Mouse (Mus musculus) liver, embryonic 15.5 days (tissue): Measurements from ENCODE around the gene Epn2. TPM values are rescaled to one million over a fixed set of nuclear protein-coding genes. Genes with fewer than 3 reads are reported as not detected.

Experiments used
- ATAC-seq: fragments of 200-750 bp; cut with Nextera tagmentation; 2 replicates; pipeline ENCODE4 v1.8.0; 2017; ENCODE audit warnings: moderate number of reproducible peaks, mild to moderate bottlenecking, moderate library complexity; ENCODE audit not compliant: insufficient read depth
- H3K27ac ChIP-seq: fragments of 300-500 bp; sonication (generic); replicated peaks from 2 replicates; pipeline ENCODE4 v1.5.1; 2015; ENCODE audit warnings: mild to moderate bottlenecking, inconsistent platforms
- H3K27me3 ChIP-seq: fragments of 300-500 bp; sonication (generic); 2 replicates; pipeline ENCODE4 v1.6.1; 2015; ENCODE audit warnings: mild to moderate bottlenecking, inconsistent platforms
- H3K36me3 ChIP-seq: fragments of 300-500 bp; sonication (generic); replicated peaks from 2 replicates; pipeline ENCODE4 v1.6.1; 2015; ENCODE audit warnings: moderate library complexity, mild to moderate bottlenecking, inconsistent platforms
- H3K4me1 ChIP-seq: fragments of 300-500 bp; sonication (generic); replicated peaks from 2 replicates; pipeline ENCODE4 v1.6.1; 2015; ENCODE audit warnings: inconsistent platforms
- H3K4me2 ChIP-seq: fragments of 300-500 bp; sonication (generic); 2 replicates; pipeline ENCODE4 v1.6.1; 2015; ENCODE audit warnings: moderate library complexity, mild to moderate bottlenecking, inconsistent platforms
- H3K4me3 ChIP-seq: fragments of 300-500 bp; sonication (generic); replicated peaks from 2 replicates; pipeline ENCODE4 v1.5.1; 2015; ENCODE audit warnings: mild to moderate bottlenecking, inconsistent platforms
- H3K9ac ChIP-seq: fragments of 300-500 bp; sonication (generic); 2 replicates; pipeline ENCODE4 v1.6.1; 2015; ENCODE audit warnings: moderate library complexity, mild to moderate bottlenecking, inconsistent platforms
- H3K9me3 ChIP-seq: fragments of 300-500 bp; sonication (generic); replicated peaks from 2 replicates; pipeline ENCODE4 v1.6.1; 2016; ENCODE audit warnings: inconsistent platforms
- WGBS: fragments of 180-500 bp; shearing (Covaris S2); methylation state at CpG from one replicate; pipeline ENCODE4 v1.1.7; 2015; ENCODE audit warnings: mixed read lengths; ENCODE audit not compliant: insufficient replicate concordance; 5-methylcytosine and 5-hydroxymethylcytosine counted together
- polyA plus RNA-seq: library from polyadenylated mRNA; unstranded; fragments of >200 nt; fragmentation: Nextera tagmentation; extraction: Ambion mirVana; gene quantifications from 2 replicates; pipeline ENCODE4 v1.2.1, GENCODE M21; 2015

Epn2 gene
- polyA plus RNA-seq, 1 experiment from 2014 or later, result 2.0 TPM

DNA sequence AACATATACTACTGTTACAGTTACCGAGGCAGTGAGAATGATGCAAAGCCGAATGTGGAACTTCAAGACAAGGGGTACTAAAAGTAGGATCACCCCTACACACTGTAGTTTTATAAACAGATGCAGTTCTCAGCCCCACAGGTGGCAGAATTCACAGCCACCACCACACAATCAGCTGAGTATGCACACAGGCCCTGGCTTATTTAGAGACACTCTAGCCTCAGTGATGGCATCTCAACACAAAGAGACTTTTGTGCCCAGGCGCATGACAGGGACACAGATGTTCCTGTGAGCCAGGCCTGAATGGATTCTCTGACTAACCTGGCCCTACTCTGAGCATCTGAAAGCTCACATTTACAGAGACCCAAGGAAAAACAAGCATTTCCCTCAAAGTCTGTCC lies 42.1 kb downstream of the Epn2 start:
- Histone ChIP-seq H3K9me3 (no peaks in the 10 kb centered on the region), H3K27me3 (0 out of 2 replicates have a peak, but pooled peaks cover 4% of the 10 kb centered on the region), H3K36me3 (no peaks in the 10 kb centered on the region; the same call in 1 of the 2 replicates), H3K27ac (no peak overlapping the region), H3K9ac (no peak overlapping the region), H3K4me3 (no peak overlapping the region), H3K4me1 (no peaks in the 10 kb centered on the region), H3K4me2 (no peak overlapping the region)
- no peak for ATAC-seq
- 65% methylated on average over 3 of the region's 3 CpGs for WGBS

DNA sequence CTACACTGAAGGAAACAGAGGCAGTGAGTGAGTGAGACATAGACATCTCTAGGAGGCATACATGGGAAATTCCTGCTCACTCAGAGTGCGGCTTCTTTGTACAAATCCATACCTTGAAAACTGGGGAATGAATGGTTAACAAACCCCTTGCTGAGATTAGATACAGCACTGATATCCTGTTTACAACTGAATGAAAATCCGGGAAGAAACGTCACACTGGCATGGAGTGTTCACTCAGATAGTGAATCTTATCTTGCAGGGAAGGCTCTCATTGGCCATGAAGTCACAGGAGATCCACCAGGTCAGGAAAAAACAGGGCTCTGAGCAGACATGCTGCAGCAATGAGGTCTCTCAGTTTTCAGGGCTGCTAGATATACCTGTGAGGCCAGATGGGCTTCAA lies 42.5 kb downstream of the Epn2 start:
- no peaks in the 10 kb centered on the region for H3K4me1 ChIP-seq
- no peak overlapping the region for H3K27ac ChIP-seq
- H3K36me3 ChIP-seq, result no peaks in the 10 kb centered on the region; the same call in 1 of the 2 replicates
- H3K9ac ChIP-seq, result no peak overlapping the region
- no peak overlapping the region for H3K4me3 ChIP-seq
- no peak overlapping the region for H3K4me2 ChIP-seq
- ATAC-seq, result no peak
- H3K9me3 ChIP-seq, result no peaks in the 10 kb centered on the region
- H3K27me3 ChIP-seq, result 0 out of 2 replicates have a peak, but pooled peaks cover 4% of the 10 kb centered on the region
- 30% methylated on average over 3 of the region's 3 CpGs for WGBS

DNA sequence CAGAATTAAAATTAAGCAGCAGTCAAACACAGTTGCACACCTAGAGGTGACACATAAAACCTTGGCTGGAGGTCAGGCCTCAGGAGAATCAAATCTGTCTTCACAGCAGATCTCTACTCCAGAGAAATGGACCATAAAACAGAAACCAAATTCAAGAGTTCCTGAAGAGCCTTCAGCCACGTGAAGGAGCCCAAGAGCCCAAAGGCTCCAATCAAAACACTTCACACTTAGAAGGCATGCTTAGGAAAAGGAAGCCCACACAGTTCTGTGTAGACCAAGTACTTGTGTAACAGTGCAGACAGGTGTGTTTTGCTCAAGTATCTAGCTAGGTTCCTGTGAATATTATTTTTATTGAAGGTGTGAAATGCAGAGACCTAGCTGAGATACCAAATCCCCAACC lies 44.0 kb downstream of the Epn2 start:
- WGBS, result 37% methylated on average over 1 of the region's 1 CpGs
- ATAC-seq, result no peak
- Histone ChIP-seq H3K27me3 (0 out of 2 replicates have a peak, but pooled peaks cover 4% of the 10 kb centered on the region), H3K9ac (no peak overlapping the region), H3K4me1 (no peaks in the 10 kb centered on the region), H3K27ac (no peak overlapping the region), H3K9me3 (no peaks in the 10 kb centered on the region), H3K4me2 (no peak overlapping the region), H3K4me3 (no peak overlapping the region), H3K36me3 (no peaks in the 10 kb centered on the region; the same call in 1 of the 2 replicates)

DNA sequence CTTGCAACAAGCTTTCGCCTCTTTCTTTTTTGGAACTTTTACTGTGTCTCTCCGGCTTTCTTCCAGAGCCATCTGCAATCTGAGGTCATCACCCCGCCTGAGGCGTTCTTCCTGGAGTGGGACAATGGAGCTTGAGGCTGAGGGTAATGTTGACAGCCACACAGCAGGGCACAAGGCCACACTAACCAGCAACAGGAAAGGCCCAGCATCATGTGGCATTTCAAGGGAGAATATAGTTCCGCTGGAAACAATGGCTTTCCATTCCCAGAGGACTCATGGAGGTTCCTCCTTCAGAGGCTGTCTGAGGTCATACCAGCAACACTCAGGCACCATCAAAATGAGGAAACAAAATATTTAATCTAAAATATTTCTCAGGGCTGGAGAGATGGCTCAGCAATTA lies 45.9 kb downstream of the Epn2 start:
- 32% methylated on average over 5 of the region's 5 CpGs for WGBS
- H3K9ac ChIP-seq, result no peak overlapping the region
- no peaks in the 10 kb centered on the region for H3K4me1 ChIP-seq
- no peak for ATAC-seq
- no peak overlapping the region for H3K4me2 ChIP-seq
- no peaks in the 10 kb centered on the region for H3K27me3 ChIP-seq
- no peak overlapping the region for H3K4me3 ChIP-seq
- no peak overlapping the region for H3K27ac ChIP-seq
- H3K36me3 ChIP-seq, result no peaks in the 10 kb centered on the region
- no peaks in the 10 kb centered on the region for H3K9me3 ChIP-seq

DNA sequence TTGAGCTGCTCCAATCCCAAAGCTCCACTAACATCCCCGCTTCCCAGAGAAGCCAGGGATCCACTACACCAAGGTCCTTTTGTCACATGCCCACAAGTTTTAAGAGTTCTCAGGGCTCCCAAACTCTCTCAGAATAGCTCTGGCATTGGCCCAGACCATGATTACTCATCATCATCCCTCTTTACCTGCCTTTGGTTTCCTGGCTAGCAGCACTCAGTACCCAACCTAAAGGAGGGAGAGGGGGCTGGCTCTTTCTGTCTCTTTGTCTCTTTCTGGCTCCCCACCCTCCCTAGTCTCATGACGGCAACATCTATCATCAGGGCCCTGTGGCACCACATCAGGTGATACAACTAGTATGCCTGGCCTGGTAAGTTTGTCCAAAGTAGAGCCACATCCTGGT lies 46.7 kb downstream of the Epn2 start:
- 60% methylated on average over 2 of the region's 2 CpGs for WGBS
- H3K9ac ChIP-seq, result no peak overlapping the region
- H3K36me3 ChIP-seq, result no peaks in the 10 kb centered on the region
- no peaks in the 10 kb centered on the region for H3K27me3 ChIP-seq
- no peaks in the 10 kb centered on the region for H3K4me1 ChIP-seq
- H3K4me3 ChIP-seq, result no peak overlapping the region
- H3K4me2 ChIP-seq, result no peak overlapping the region
- no peak for ATAC-seq
- no peaks in the 10 kb centered on the region for H3K9me3 ChIP-seq
- H3K27ac ChIP-seq, result no peak overlapping the region

DNA sequence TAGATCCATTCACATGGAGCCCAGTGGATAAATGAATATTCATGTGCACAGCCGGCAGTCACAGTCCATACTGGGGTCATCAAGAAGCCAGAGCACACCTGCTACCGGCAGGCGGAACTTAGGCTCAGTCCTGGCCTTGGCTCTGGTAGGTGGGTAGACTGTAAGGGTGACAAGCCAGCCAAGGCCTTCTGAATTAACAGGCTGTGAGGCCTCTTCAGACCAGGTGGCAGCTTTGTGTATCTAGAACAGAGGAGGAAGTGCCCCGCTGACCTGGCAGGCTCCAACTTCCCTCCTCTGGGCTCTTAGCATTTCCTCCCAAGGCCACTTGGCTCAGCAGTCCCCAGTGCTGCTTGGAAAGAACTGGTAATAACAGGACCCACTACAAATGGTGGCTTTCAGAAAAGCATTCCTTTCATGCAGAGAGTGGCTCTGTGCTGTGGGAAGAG lies 50.2 kb downstream of the Epn2 start:
- Histone ChIP-seq H3K4me1 (no peaks in the 10 kb centered on the region), H3K27me3 (no peaks in the 10 kb centered on the region), H3K9me3 (no peaks in the 10 kb centered on the region), H3K4me3 (no peak overlapping the region), H3K4me2 (no peak overlapping the region), H3K9ac (no peak overlapping the region), H3K27ac (no peak overlapping the region), H3K36me3 (no peaks in the 10 kb centered on the region)
- WGBS, result 42% methylated on average over 4 of the region's 4 CpGs
- ATAC-seq, result no peak

DNA sequence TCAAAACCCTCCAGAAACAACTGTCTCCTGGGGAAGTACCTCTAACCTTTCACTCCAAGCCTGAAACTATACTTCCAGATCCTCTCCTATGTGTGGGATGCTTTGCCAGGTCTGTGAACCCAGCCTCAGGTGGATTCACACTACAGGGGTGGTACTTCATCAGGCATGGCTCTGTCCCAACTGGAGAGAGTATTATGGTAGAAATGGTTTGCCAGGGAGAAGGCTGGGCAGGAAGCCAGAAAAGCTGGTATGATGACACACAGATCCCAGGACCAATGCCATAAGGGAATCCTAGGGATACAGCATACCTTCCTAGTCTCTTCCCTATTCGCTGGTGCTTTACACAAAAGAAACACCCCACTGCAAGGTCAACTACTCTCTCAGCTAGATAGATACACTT lies 52.6 kb downstream of the Epn2 start:
- Histone ChIP-seq H3K4me2 (no peak overlapping the region), H3K9ac (no peak overlapping the region), H3K27ac (no peak overlapping the region), H3K9me3 (no peaks in the 10 kb centered on the region), H3K4me1 (no peaks in the 10 kb centered on the region), H3K36me3 (no peaks in the 10 kb centered on the region), H3K27me3 (no peaks in the 10 kb centered on the region), H3K4me3 (no peak overlapping the region)
- 58% methylated on average over 1 of the region's 1 CpGs for WGBS
- ATAC-seq, result no peak

DNA sequence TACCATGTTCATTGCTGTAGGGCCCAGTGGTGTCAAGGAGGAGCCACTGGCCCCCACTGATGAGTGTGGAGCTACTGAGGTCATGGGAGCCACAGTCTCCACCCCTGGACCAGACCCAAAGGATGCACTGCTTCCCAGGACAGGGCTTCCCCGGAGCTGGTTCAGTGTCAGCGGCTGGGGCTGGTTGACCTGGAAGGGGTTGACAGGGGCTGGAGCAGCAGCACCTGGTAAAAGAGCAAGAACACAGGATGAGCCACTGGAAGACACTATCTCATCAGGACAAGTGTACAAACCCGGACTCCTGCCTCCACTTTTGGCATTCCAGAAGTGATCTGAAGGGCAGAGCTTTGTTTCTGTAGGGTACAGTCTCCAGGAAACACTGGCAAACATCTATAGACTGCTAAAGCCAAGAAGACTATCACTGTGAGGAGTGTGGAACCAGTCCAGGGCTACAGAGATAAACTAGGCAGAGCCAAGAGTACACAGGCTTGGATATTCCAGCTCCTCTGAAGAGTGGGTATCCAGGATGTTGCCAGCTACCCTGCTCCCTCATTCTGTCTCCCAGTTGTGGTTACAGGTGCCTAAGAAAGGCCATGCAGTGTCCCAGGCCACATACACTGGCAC lies 59.9 kb downstream of the Epn2 start:
- no peak overlapping the region for H3K4me2 ChIP-seq
- no peak overlapping the region for H3K9ac ChIP-seq
- H3K4me3 ChIP-seq, result no peak overlapping the region
- no peaks in the 10 kb centered on the region; the same call in 1 of the 2 replicates for H3K36me3 ChIP-seq
- no peaks in the 10 kb centered on the region for H3K4me1 ChIP-seq
- no peaks in the 10 kb centered on the region for H3K9me3 ChIP-seq
- no peaks in the 10 kb centered on the region for H3K27me3 ChIP-seq
- ATAC-seq, result no peak
- no peak overlapping the region for H3K27ac ChIP-seq
- WGBS, result 69% methylated on average over 3 of the region's 3 CpGs

DNA sequence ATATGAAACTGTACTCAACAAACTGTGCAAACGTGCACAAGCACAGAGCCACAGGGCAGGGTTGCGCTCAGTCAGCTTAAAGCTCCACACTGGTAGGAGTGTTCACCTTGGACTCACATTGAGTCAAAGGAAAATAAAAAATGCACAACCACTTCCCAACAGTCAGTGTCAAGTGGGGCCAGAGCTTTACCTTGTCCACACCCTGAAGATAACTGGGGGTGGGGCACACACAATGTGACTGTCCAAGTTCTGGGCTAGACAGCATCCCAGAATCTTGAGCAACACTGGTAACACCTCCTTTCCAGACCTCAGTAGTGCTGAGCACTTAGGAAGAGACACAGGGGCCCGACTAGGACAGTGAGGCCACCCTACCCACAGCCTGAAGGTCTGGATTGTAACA lies 60.6 kb downstream of the Epn2 start:
- H3K4me3 ChIP-seq, result no peak overlapping the region
- H3K4me2 ChIP-seq, result no peak overlapping the region
- no peaks in the 10 kb centered on the region for H3K27me3 ChIP-seq
- no peaks in the 10 kb centered on the region for H3K4me1 ChIP-seq
- no peak overlapping the region for H3K27ac ChIP-seq
- H3K36me3 ChIP-seq, result no peaks in the 10 kb centered on the region; the same call in 1 of the 2 replicates
- no peak for ATAC-seq
- WGBS, result 64% methylated on average over 3 of the region's 3 CpGs
- H3K9me3 ChIP-seq, result no peaks in the 10 kb centered on the region
- H3K9ac ChIP-seq, result no peak overlapping the region

DNA sequence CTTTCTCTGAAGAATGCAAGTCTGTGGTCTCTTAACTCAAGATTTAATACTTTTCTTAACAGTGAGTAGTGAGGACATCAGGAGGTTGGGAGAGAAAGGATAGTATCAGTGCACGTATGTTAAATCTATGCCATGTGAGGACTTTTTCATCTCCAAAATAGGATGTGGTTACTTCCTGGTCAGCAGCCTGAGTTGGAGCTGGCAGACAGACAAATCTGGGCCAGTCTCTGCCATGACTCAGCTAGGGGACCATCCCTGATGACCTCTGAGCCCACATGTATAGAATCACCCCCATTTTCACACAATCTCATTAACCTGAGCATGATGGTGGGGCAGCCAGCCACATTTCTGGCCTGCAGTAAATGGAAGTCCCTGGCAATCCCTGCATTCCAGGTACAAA lies 61.5 kb downstream of the Epn2 start:
- no peak overlapping the region for H3K9ac ChIP-seq

DNA sequence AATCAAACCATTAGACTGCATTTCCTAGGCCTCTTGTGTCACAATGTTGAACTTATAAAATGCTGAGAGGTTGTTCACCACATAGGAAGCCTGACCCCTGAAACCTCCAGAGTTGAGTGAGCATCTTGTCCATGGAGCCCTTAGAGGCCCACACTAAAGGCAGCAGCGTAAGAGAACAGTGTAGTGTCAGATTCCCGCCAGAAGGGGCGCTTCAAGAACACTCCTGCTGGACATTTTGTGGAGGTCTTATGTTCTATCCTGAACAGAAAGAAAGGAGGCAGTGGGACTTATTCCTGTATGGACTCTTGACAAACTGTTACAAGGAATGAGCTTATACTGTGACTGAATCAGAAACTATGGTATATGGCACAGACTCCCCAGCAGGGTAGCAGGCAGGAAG lies 64.5 kb downstream of the Epn2 start:
- H3K9ac ChIP-seq, result no peak overlapping the region
- no peak overlapping the region for H3K4me3 ChIP-seq
- WGBS, result 33% methylated on average over 3 of the region's 3 CpGs
- no peaks in the 10 kb centered on the region for H3K27me3 ChIP-seq
- no peaks in the 10 kb centered on the region for H3K4me1 ChIP-seq
- no peak overlapping the region for H3K4me2 ChIP-seq
- no peak overlapping the region for H3K27ac ChIP-seq
- no peaks in the 10 kb centered on the region for H3K9me3 ChIP-seq
- ATAC-seq, result no peak
- no peaks in the 10 kb centered on the region; the same call in 1 of the 2 replicates for H3K36me3 ChIP-seq

More for the DNA sequence above, 61.5 kb downstream of the Epn2 start:
- Histone ChIP-seq H3K36me3 (no peaks in the 10 kb centered on the region; the same call in 1 of the 2 replicates), H3K27me3 (no peaks in the 10 kb centered on the region), H3K4me3 (no peak overlapping the region), H3K4me1 (no peaks in the 10 kb centered on the region), H3K4me2 (no peak overlapping the region), H3K27ac (no peak overlapping the region), H3K9me3 (no peaks in the 10 kb centered on the region)
- no peak for ATAC-seq
- WGBS, result 46% methylated on average over 1 of the region's 1 CpGs
